Mouse (Mus musculus) MEL (cell line): ENCODE measurements at regions not wholly inside any gene's neighbourhood (a gene's known extent, or its start where the extent isn't known, plus 50 kb on each side); places are given as distances from the start of the nearest gene placed in this dataset.

Source experiments
- DNase-seq: peaks from one replicate; pipeline ENCODE4 v3.0.0; 2011; ENCODE audit warnings: low read depth, low spot score
- H3K27ac ChIP-seq: 2 replicates; pipeline ENCODE4 v1.5.1; 2012; ENCODE audit warnings: low read depth, mild to moderate bottlenecking, control low read depth, low read length, moderate library complexity; ENCODE audit not compliant: control insufficient read depth
- H3K27me3 ChIP-seq, 2 experiments: fragments of 150-350 bp in 1 of 2; sonication (generic) in 1 of 2; 2 replicates each; pipeline ENCODE4 v1.6.1; 2012; ENCODE audit warnings: low read length in 2 of 2, mild to moderate bottlenecking in 2 of 2, improper control_type of control experiment in 1 of 2, moderate library complexity in 1 of 2; ENCODE audit not compliant: insufficient read depth in 2 of 2, control insufficient read depth in 1 of 2
- H3K36me3 ChIP-seq, 2 experiments: 2 replicates each; pipeline ENCODE4 v1.6.1; 2012 to 2014; ENCODE audit warnings: low read length in 2 of 2, improper control_type of control experiment in 1 of 2, inconsistent platforms in 1 of 2, mild to moderate bottlenecking in 1 of 2; ENCODE audit not compliant: insufficient read depth in 2 of 2, control insufficient read depth in 1 of 2
- H3K4me1 ChIP-seq, 2 experiments: fragments of 150-350 bp in 1 of 2; sonication (generic) in 1 of 2; 2 replicates each; pipeline ENCODE4 v1.6.1; 2012; ENCODE audit warnings: low read length in 2 of 2, improper control_type of control experiment in 1 of 2, mild to moderate bottlenecking in 1 of 2; ENCODE audit not compliant: insufficient read depth in 2 of 2, control insufficient read depth in 1 of 2
- H3K4me3 ChIP-seq, 2 experiments: fragments of 150-350 bp in 1 of 2; sonication (generic) in 1 of 2; 2 replicates each; pipeline ENCODE4 v1.5.1; 2012; ENCODE audit warnings: low read depth in 2 of 2, low read length in 2 of 2, mild to moderate bottlenecking in 2 of 2, moderate library complexity in 2 of 2, control low read depth in 1 of 2, improper control_type of control experiment in 1 of 2; ENCODE audit not compliant: control insufficient read depth in 1 of 2, insufficient read depth in 1 of 2
- H3K79me2 ChIP-seq: 2 replicates; pipeline ENCODE4 v1.6.1; 2012; ENCODE audit warnings: mild to moderate bottlenecking, low read length, moderate library complexity; ENCODE audit not compliant: control insufficient read depth, poor library complexity, insufficient read depth
- H3K9ac ChIP-seq: 2 replicates; pipeline ENCODE4 v1.6.1; 2012; ENCODE audit warnings: low read depth, mild to moderate bottlenecking, control low read depth, low read length, moderate library complexity; ENCODE audit not compliant: control insufficient read depth, poor library complexity, severe bottlenecking
- H3K9me3 ChIP-seq: fragments of 150-350 bp; sonication (generic); replicated peaks from 2 replicates; pipeline ENCODE4 v1.6.1; 2012; ENCODE audit warnings: mild to moderate bottlenecking, low read length, improper control_type of control experiment, moderate library complexity; ENCODE audit not compliant: insufficient read depth
- BHLHE40 ChIP-seq: IDR thresholded peaks from 2 replicates; pipeline ENCODE4 v1.6.1; 2012; ENCODE audit warnings: low read depth, mild to moderate bottlenecking, inconsistent platforms, low read length, improper control_type of control experiment, borderline replicate concordance
- CHD1 ChIP-seq: IDR thresholded peaks from 2 replicates; pipeline ENCODE4 v1.6.1; 2012; ENCODE audit warnings: low read depth, mild to moderate bottlenecking, inconsistent platforms, low read length, improper control_type of control experiment
- CHD2 ChIP-seq: IDR thresholded peaks from 2 replicates; pipeline ENCODE4 v1.6.1; 2011; ENCODE audit warnings: low read length, improper control_type of control experiment
- CTCF ChIP-seq, 3 experiments: IDR thresholded peaks in 2 of 3; conservative IDR thresholded peaks in 1 of 3; 2 replicates each; pipeline ENCODE4 v1.5.1; 2011 to 2012; ENCODE audit warnings: low read length in 3 of 3, low read depth in 2 of 3, mild to moderate bottlenecking in 2 of 3, improper control_type of control experiment in 1 of 3, inconsistent platforms in 1 of 3, mixed read lengths in 1 of 3, moderate library complexity in 1 of 3; ENCODE audit not compliant: control insufficient read depth in 1 of 3, insufficient read depth in 1 of 3, poor library complexity in 1 of 3, severe bottlenecking in 1 of 3
- ELF1 ChIP-seq: IDR thresholded peaks from 2 replicates; pipeline ENCODE4 v1.6.1; 2014; ENCODE audit warnings: low read depth, mild to moderate bottlenecking, inconsistent platforms, low read length, improper control_type of control experiment, moderate library complexity
- EP300 ChIP-seq, 2 experiments: IDR thresholded peaks; 2 replicates each; pipeline ENCODE4 v1.6.1; 2011; ENCODE audit warnings: improper control_type of control experiment in 2 of 2, low read length in 2 of 2, low read depth in 1 of 2, mild to moderate bottlenecking in 1 of 2
- ETS1 ChIP-seq: IDR thresholded peaks from 2 replicates; pipeline ENCODE4 v1.6.1; 2012; ENCODE audit warnings: low read depth, mild to moderate bottlenecking, inconsistent platforms, low read length, improper control_type of control experiment, moderate library complexity
- GATA1 ChIP-seq: IDR thresholded peaks from 2 replicates; pipeline ENCODE4 v1.6.1; 2011; ENCODE audit warnings: low read depth, low read length, improper control_type of control experiment
- HCFC1 ChIP-seq: IDR thresholded peaks from 2 replicates; pipeline ENCODE4 v1.6.1; 2012; ENCODE audit warnings: low read depth, mild to moderate bottlenecking, inconsistent platforms, low read length, improper control_type of control experiment, moderate library complexity
- KAT2A ChIP-seq: conservative IDR thresholded peaks from 2 replicates; pipeline ENCODE4 v1.6.1; 2012; ENCODE audit warnings: low read depth, low read length, improper control_type of control experiment, inconsistent platforms
- MXI1 ChIP-seq: IDR thresholded peaks from 2 replicates; pipeline ENCODE4 v1.6.1; 2011; ENCODE audit warnings: mild to moderate bottlenecking, low read depth, low read length, improper control_type of control experiment
- SMC3 ChIP-seq: IDR thresholded peaks from 2 replicates; pipeline ENCODE4 v1.6.1; 2011; ENCODE audit warnings: low read depth, low read length, improper control_type of control experiment
- USF1 ChIP-seq: IDR thresholded peaks from 2 replicates; pipeline ENCODE4 v1.6.1; 2014; ENCODE audit warnings: low read depth, mild to moderate bottlenecking, inconsistent platforms, low read length, improper control_type of control experiment, moderate library complexity
- ZC3H11A ChIP-seq: IDR thresholded peaks from 2 replicates; pipeline ENCODE4 v1.6.1; 2012; ENCODE audit warnings: low read depth, mild to moderate bottlenecking, inconsistent platforms, low read length, improper control_type of control experiment
- ZKSCAN1 ChIP-seq: IDR thresholded peaks from 2 replicates; pipeline ENCODE4 v1.6.1; 2012; ENCODE audit warnings: low read depth, mild to moderate bottlenecking, inconsistent platforms, low read length, improper control_type of control experiment, moderate library complexity

- peak; percentile 18 for DNase-seq
- no peak overlapping the region for H3K9ac ChIP-seq
- H3K9me3 ChIP-seq, result no peaks in the 10 kb centered on the region
- peaks cover 0 to 5% of the 10 kb centered on the region in 2 experiments; a peak in 2 of 4 replicates for H3K36me3 ChIP-seq
- no peaks in the 10 kb centered on the region for H3K27me3 ChIP-seq
- no peak overlapping the region for H3K4me3 ChIP-seq
- H3K4me1 ChIP-seq, result peaks cover 0 to 3% of the 10 kb centered on the region in 2 experiments; a peak in 1 of 4 replicates
- TF ChIP-seq BHLHE40 (no peak), SMC3 (no peak), CHD2 (no peak), MXI1 (no peak), ZKSCAN1 (no peak), USF1 (peak; percentile 54; the same call in 1 of the 2 replicates), HCFC1 (no peak)
- no peak overlapping the region for H3K27ac ChIP-seq
- no peaks in the 10 kb centered on the region for H3K79me2 ChIP-seq
Measured at GRCm38 (mm10) chr12:12547477-12547876, 285.5 kb downstream of the Fam49a start.

- Histone ChIP-seq H3K4me1 (peaks cover 0 to 3% of the 10 kb centered on the region in 2 experiments; a peak in 1 of 4 replicates), H3K79me2 (no peaks in the 10 kb centered on the region), H3K4me3 (no peak overlapping the region), H3K36me3 (peaks cover 0 to 5% of the 10 kb centered on the region in 2 experiments; a peak in 2 of 4 replicates), H3K27me3 (no peaks in the 10 kb centered on the region), H3K27ac (no peak overlapping the region), H3K9ac (no peak overlapping the region), H3K9me3 (no peaks in the 10 kb centered on the region)
- TF ChIP-seq GATA1 (no peak), ETS1 (0 out of 2 replicates have a peak, but pooled peaks have one; percentile 19), CTCF (IDR thresholded peaks at IDR 0.05 in 2 of 3, conservative IDR thresholded peaks at IDR 0.05 in 1 of 3; ENCODE audit: control insufficient read depth in 1 of 3, insufficient read depth in 1 of 3, low read depth in 2 of 3, low read length in 3 of 3, poor library complexity in 1 of 3, severe bottlenecking in 1 of 3) (no peak), ELF1 (no peak), CHD1 (no peak), EP300 (IDR thresholded peaks at IDR 0.05; ENCODE audit: low read depth in 1 of 2, low read length in 2 of 2) (no peak), KAT2A (no peak), ZC3H11A (no peak)
- DNase-seq, result no peak
Measured at GRCm38 (mm10) chr12:12546372-12547031, 284.6 kb downstream of the Fam49a start.
